Mouse (Mus musculus) CH12.LX (cell line): ENCODE results near the gene Evi5.

ENCODE experiments used
- EP300 ChIP-seq: IDR thresholded peaks from 2 replicates; pipeline ENCODE4 v1.6.1; 2011; ENCODE audit warnings: low read length, improper control_type of control experiment
- IRF4 ChIP-seq: IDR thresholded peaks from 2 replicates; pipeline ENCODE4 v1.6.1; 2014; ENCODE audit warnings: low read depth, mild to moderate bottlenecking, inconsistent platforms, low read length, improper control_type of control experiment
- SMC3 ChIP-seq: IDR thresholded peaks from 2 replicates; pipeline ENCODE4 v1.6.1; 2011; ENCODE audit warnings: low read depth, low read length, improper control_type of control experiment

- no peak for TF ChIP-seq EP300
- TF ChIP-seq IRF4: no peak
- no peak for TF ChIP-seq SMC3
Observed at GRCm38 (mm10) chr5:107873330-107873729, 1.6 kb downstream of the Evi5 start.
